Mouse (Mus musculus): Measurements from ENCODE around the gene Tusc2.

DNA sequence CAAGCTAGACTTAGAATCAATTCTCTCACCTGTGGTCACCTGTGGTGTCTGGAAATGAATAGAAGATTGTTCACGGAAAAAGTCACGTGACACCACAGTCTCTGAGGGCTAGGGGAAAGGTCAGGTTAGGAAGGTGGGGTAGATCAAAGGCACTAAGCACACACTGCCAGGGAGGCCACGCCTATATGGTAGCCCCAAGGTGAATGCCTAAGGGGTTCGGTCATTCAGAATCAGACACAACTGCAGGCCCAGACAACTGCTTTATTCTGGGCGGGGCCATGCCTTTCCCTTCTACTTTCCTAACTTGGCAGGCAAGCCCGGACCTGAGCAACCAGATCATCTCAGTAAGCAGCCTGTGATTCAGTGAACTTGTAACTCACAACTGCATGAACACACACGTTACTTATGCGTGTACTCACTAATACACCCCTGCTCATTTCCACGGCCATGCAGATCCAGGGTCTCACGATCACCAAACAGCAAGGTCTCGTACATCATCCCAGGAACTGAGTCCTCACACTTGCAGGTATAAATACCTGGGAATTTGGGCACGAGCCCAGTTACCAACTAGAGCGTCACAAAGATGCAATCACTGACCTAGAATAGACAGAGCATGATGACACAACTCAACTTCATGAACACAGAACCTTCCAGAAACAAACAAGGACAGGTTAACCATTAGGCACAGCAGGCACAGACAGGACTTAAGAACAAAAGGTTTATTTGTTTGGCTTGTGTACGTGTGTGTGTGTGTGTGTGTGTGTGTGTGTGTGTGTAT lies 12.7 kb downstream of the Tusc2 start:
- TF ChIP-seq CTCF (IDR thresholded peaks at IDR 0.05; ENCODE audit: low read depth) (no peak), EP300 (IDR thresholded peaks at IDR 0.05; ENCODE audit: low read depth) (no peak)
